Mouse (Mus musculus): ENCODE data around the gene Zcwpw1.

DNA sequence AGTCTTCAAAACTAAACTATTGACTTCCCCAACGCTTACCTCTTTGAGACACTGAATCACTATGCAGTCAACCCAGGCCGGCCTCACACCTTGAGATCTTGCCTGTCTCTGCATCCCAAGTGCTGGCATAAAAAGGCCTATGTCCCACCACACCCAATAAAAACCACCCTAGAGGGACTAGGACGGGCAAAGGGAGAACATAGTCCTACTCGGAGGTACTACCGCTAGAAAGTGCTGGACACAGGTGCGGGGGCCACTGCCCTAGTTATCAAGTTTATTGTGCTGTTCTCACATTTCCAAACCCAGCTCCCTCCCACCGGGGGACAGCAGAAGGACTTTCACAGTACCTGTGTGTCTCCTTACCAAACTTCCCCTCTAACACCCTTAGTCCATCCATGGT, 5.9 kb upstream of the Zcwpw1 start:
- TF ChIP-seq CTCF (IDR thresholded peaks at IDR 0.05; ENCODE audit: extremely low read depth, insufficient read length, insufficient replicate concordance, low read depth, low read length), result no peak
- TF ChIP-seq POLR2A (IDR thresholded peaks at IDR 0.05; ENCODE audit: low read depth, low read length), result no peak
